Mouse (Mus musculus) c-Kit-negative CD71-positive TER-119-positive erythroid progenitor cells, embryonic 14.5 days (primary cell): Measurements from ENCODE around the gene Rgcc.
A peak's percentile ranks its signal among the peaks of the same experiment; 100 is the strongest.

Source experiments
- DNase-seq: peaks from one replicate; pipeline ENCODE4 v3.0.0-alpha.2; 2013; ENCODE audit warnings: low read depth, low spot score

The Rgcc gene

DNA sequence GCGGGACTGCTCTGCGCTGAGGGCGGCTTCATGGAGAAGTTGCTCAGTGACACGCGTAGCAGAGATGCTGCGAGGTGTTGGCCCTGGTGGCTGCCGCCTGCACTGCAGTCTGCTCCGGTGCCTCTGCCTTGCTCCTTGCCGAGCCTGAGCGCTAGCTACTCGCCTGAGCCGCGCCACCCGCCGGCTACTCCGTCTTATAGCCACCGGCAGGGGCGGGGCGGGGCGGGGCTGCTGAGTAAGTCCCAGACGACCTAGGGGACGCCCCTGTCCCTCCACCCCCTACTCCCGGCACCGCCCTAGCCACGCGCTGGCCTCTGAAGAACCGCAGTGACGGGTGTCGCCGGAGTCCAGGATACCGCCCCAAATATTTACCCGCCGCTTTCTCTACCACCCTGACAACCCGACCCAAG is at the start of gene Rgcc:
TSS of gene Rgcc (minus strand) at position 180 of the 410 bp plus-strand sequence.
- DNase-seq: peak; percentile 95

DNA sequence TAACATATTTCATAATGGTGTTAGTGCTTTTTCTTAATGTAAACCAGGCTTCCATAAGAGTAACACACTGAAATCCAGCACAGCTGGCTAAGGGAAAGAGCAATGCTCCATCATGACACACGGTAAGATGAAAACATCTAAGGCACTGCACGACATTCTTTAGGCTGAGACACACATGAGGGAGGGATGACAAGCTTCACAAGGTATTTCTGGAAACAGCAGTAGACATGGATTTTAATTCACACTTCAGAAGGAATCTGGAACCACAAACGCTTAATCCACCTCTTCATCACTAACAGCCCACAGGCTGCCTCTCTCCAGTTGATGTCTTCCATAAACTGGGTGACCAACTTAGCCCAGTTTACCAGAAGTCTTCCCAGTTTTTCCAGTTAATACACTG is 44.9 kb upstream of the Rgcc start:
- DNase-seq: no peak

DNA sequence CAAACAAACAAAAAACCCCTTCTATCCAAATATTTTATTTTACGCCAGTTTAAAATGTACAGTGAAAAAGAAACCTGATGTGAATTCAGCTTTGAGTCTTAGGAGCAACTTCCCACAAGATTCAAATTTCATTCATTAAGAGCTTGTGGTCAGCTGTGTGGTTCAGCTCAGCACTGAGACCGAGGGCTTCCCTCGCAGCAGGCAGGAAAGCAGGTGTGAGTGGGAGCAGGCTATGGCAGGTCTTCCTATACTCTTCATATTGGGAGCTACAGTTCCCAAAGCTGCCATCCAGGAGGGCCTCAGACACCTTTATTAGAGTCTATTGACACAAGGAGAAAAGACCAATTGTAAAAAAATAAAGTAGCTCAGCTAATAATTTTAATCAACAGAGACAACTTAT is 34.2 kb upstream of the Rgcc start:
- DNase-seq: no peak

GRCm38 (mm10) chr14:79331936-79332335 is 30.5 kb upstream of the Rgcc start:
- DNase-seq: no peak

GRCm38 (mm10) chr14:79330944-79331561 is 29.6 kb upstream of the Rgcc start:
- DNase-seq: peak; percentile 35

- peak; percentile 61 for DNase-seq
Observed at GRCm38 (mm10) chr14:79327033-79327432, 25.6 kb upstream of the Rgcc start.

DNA sequence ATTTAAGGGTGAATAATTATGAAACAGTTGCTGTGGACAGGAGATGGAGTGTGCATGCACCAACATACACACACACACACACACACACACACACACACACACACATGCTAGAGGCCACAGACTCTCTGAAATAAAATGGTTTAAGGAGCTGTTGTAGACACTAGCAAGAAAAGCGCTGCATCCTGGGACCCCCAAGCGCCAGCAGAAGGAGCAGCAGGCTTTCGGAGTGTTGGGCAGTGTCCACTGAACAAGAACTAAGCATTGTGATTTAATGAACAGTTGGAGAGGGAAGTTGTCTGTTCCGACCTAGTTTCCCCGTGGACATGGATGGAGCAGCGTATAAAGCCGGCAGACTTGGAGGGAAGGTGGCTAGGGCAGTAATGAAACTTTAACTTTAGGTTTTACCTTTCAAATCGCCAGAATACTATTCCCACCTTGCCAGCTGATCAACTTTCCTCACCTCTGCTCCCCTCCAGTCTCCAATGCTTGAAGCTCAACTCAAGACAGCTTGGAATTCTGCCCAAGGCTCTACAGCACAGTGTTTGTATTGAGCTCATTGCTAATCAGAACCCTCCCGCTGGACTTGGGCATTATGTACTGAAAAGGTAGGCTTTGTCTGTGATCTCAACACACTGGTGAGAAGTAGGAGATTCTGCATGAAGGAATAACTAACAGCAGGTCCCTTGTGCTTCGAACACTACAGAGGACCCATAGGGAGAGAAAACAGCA is 22.8 kb upstream of the Rgcc start:
- no peak for DNase-seq

DNA sequence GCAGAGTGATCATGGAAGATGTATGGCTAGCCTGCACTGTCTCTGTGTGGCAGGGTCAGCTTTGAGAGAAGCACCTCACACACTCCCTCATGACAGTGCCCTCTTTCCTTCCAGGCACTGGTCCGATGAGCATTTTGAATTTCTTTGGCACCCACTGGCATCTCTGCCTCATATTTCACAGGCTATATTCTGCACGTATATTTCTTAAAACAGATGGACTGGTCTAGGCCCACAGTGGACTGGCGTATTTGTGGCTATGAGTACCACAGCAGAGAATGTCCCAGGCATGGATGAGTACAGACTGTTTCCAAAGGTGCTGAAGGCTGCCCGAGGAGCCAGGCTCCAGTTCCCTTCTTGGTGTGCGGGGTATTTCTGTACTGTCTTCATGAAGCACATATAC is 20.4 kb upstream of the Rgcc start:
- no peak for DNase-seq

GRCm38 (mm10) chr14:79321152-79321551 is 19.7 kb upstream of the Rgcc start:
- no peak for DNase-seq

DNA sequence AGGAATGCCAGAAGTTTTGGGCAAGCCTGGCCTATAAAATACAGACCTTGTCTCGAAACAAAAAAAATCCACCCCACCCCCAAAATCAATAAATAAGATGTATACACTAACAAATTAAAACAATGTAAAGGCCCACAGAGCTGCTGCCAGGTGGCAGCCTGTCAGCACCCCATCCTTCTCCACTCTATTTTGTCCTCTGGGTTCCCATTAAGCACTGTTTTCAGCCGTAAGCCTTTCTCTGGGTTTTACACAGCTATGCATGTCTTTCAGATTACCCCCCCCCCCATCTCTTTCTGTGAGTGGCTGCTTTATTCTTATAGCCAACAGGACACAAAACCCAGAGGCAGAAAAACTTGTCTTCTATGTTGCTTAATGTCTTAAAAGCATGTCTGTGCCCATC is 16.2 kb upstream of the Rgcc start:
- DNase-seq: no peak

GRCm38 (mm10) chr14:79315877-79316276 is 14.4 kb upstream of the Rgcc start:
- no peak for DNase-seq

GRCm38 (mm10) chr14:79314245-79315010 is 13.0 kb upstream of the Rgcc start:
- no peak for DNase-seq

GRCm38 (mm10) chr14:79313439-79314175 is 12.2 kb upstream of the Rgcc start:
- DNase-seq: no peak

GRCm38 (mm10) chr14:79312719-79313118 is 11.3 kb upstream of the Rgcc start:
- DNase-seq: no peak

DNA sequence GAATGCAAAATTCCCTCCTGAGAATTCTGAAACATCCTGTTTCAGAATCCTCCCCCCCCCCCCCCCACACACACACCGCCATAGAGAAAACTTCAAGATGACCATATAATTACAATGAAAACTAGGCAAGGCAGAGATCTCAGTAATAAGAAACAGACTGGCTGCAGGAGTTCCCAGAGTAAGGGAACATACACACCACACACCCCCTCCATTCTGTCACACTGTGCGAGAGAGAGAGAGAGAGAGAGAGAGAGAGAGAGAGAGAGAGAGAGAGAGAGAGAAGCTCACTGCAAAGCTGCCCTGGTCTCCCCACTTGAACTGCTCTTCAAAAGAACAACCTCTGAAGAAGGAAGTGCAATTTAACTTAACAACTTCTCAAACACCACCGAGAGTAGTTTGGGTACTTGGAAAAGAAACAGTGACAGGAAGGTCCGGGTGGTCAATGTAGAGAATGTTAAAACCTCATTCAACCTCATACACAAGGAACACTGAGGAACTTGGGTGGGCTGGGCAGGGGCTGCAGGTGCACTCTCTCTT is 10.5 kb upstream of the Rgcc start:
- DNase-seq: no peak

DNA sequence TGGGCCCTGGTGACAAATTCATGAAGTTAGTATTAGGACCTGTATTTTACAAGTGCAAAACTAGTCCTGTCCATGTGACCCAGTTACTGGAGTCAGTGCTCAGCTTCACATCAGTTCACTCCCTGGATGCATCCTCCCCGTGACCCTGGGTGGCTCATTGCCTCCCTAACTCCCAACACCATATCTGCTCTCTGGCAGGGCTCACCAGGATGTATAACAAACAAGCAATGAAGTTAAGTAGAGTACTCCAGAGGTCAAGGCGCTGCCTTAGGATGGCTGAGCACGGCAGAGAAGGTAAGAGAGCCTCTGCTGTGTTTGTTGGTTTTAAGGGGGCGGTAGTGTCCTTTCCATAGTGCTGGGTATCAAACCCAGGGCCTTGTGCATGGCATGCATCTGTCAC is 7.7 kb upstream of the Rgcc start:
- DNase-seq: no peak

DNA sequence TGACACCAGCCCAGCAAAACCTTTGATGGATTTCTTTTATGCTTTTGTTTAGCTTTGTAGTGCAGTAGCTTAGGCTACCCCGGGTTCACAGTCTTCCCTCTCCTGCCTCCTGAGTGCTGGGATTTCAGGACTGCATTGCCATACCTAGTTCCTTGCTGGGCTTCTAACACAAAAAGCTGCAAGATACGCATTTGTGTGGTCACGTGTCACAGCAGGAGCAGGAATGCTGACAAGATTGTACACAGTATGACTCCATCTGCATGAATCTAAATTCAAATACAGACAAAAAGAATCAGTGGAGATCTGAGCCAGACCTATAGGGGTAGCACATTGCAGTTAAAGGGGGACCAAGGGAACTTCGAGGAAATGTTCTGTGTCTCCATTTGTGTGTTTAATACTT is 6.9 kb upstream of the Rgcc start:
- no peak for DNase-seq

DNA sequence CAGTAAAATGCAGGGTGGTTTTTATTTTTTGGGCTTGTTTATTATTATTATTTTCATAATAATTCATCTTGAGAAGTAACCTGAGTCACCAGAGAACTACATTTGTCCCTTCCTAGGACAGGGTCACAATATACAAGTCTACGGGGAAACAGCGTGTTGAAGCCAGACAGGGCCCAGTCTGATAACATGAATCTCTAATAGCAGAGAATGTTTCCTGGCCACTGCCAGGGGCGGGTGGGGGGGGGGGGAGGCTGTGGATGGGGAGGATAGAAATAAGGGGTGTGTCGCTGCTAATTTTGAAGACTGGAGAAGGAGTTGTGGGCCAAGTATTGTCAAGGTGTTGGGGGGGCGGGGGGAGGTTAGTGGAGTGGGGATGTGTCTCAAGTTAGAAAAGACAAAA is 6.5 kb upstream of the Rgcc start:
- DNase-seq: no peak

GRCm38 (mm10) chr14:79307138-79307537 is 5.7 kb upstream of the Rgcc start:
- DNase-seq: peak; percentile 70

DNA sequence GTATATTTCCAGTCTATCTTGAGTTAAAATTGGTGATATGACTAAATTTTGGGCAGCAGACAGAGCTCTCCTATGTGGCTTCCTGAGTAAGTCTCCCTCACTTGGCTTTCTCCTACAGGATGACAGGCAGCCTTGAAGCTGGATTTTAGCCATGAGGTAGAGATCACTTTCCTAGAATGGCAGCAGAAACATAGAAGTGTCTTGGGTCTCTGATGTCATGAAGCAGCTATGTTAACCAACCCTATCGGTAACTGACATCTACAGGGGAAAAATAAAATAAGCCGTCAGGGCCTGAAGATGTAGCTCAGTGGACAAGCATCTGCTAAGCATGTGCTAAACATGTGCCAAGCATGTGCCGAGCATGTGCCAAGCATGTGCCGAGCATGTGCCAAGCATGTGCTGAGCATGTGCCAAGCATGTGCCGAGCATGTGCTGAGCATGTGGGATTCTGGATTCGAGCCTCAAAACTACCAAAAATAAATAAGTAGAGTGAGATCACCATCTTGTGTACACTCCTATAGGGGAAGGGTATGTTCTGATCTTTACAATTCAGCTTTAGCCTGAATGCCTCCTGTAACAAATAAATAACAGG is 3.5 kb upstream of the Rgcc start:
- DNase-seq: no peak

- DNase-seq: peak; percentile 62
Observed at GRCm38 (mm10) chr14:79303150-79303549, 1.7 kb upstream of the Rgcc start.
